Mouse (Mus musculus) forebrain, embryonic 13.5 days (tissue): ENCODE data around the gene Acap1. TPM values are rescaled to one million over a fixed set of nuclear protein-coding genes. Genes with fewer than 3 reads are reported as not detected.
"Not testable (repeated sequence)": the region's sequence is repeated elsewhere in the genome, so short reads cannot be mapped to it uniquely, and the experiment has no call there.

Experiments used
- ATAC-seq: fragments of 200-750 bp; cut with Nextera tagmentation; 2 replicates; pipeline ENCODE4 v1.8.0; 2017
- H3K27ac ChIP-seq: fragments of 300-500 bp; sonication (generic); 2 replicates; pipeline ENCODE4 v1.5.1; 2015; ENCODE audit warnings: inconsistent platforms, mild to moderate bottlenecking, moderate library complexity
- H3K27me3 ChIP-seq: fragments of 300-500 bp; sonication (generic); 2 replicates; pipeline ENCODE4 v1.6.1; 2015; ENCODE audit warnings: mild to moderate bottlenecking, inconsistent platforms
- H3K36me3 ChIP-seq: fragments of 300-500 bp; sonication (generic); 2 replicates; pipeline ENCODE4 v1.6.1; 2015; ENCODE audit warnings: mild to moderate bottlenecking, inconsistent platforms; ENCODE audit not compliant: poor library complexity, severe bottlenecking
- H3K4me1 ChIP-seq: fragments of 300-500 bp; sonication (generic); 2 replicates; pipeline ENCODE4 v1.6.1; 2015; ENCODE audit warnings: inconsistent platforms
- H3K4me2 ChIP-seq: fragments of 300-500 bp; sonication (generic); 2 replicates; pipeline ENCODE4 v1.6.1; 2015; ENCODE audit warnings: inconsistent platforms, mild to moderate bottlenecking, moderate library complexity
- H3K4me3 ChIP-seq: fragments of 300-500 bp; sonication (generic); 2 replicates; pipeline ENCODE4 v1.5.1; 2015; ENCODE audit warnings: mild to moderate bottlenecking, inconsistent platforms
- H3K9ac ChIP-seq: fragments of 300-500 bp; sonication (generic); 2 replicates; pipeline ENCODE4 v1.6.1; 2015; ENCODE audit warnings: mild to moderate bottlenecking, inconsistent platforms
- H3K9me3 ChIP-seq: fragments of 300-500 bp; sonication (generic); replicated peaks from 2 replicates; pipeline ENCODE4 v1.6.1; 2016; ENCODE audit warnings: inconsistent platforms
- WGBS: fragments of 180-500 bp; shearing (Covaris S2); methylation state at CpG from one replicate; pipeline ENCODE4 v1.1.7; 2015; 5-methylcytosine and 5-hydroxymethylcytosine counted together
- polyA plus RNA-seq: library from polyadenylated mRNA; unstranded; fragments of >200 nt; fragmentation: Nextera tagmentation; extraction: Ambion mirVana; gene quantifications from 2 replicates; pipeline ENCODE4 v1.2.1, GENCODE M21; 2015

Gene Acap1
- polyA plus RNA-seq, 1 experiment from 2014 or later, result 0.28 TPM

GRCm38 (mm10) chr11:69878399-69878798, 16.9 kb downstream of the Acap1 start:
- peaks cover 26% of the 10 kb centered on the region for H3K4me1 ChIP-seq
- no peak overlapping the region for H3K4me2 ChIP-seq
- H3K27me3 ChIP-seq, result peaks cover 39% of the 10 kb centered on the region
- no peak overlapping the region for H3K9ac ChIP-seq
- WGBS, result 88% methylated on average over 3 of the region's 3 CpGs
- no peaks in the 10 kb centered on the region for H3K36me3 ChIP-seq
- H3K9me3 ChIP-seq, result no peaks in the 10 kb centered on the region
- no peak for ATAC-seq
- no peak overlapping the region for H3K27ac ChIP-seq
- no peak overlapping the region for H3K4me3 ChIP-seq

GRCm38 (mm10) chr11:69877878-69878277, 17.5 kb downstream of the Acap1 start, which contains the start of gene Tmem95:
Tmem95 (minus strand) TSS chr11:69878018.
- H3K4me1 ChIP-seq, result peaks cover 26% of the 10 kb centered on the region

GRCm38 (mm10) chr11:69876867-69877266, 18.5 kb downstream of the Acap1 start:
- H3K4me2 ChIP-seq, result peak overlapping the region; percentile 48
- peak overlapping the region; percentile 17 for H3K4me3 ChIP-seq
- peaks cover 26% of the 10 kb centered on the region for H3K4me1 ChIP-seq
- 2% methylated on average over 12 of the region's 12 CpGs for WGBS
- H3K9me3 ChIP-seq, result no peaks in the 10 kb centered on the region
- H3K36me3 ChIP-seq, result no peaks in the 10 kb centered on the region
- 0 out of 2 replicates have a peak overlapping the region, but pooled peaks have one; percentile 37 for H3K9ac ChIP-seq
- H3K27me3 ChIP-seq, result peaks cover 29% of the 10 kb centered on the region
- ATAC-seq, result peak; percentile 52; the same call in 1 of the 2 replicates
- no peak overlapping the region; the same call in 1 of the 2 replicates for H3K27ac ChIP-seq

More at GRCm38 (mm10) chr11:69877878-69878277, 17.5 kb downstream of the Acap1 start, which contains the start of gene Tmem95:
- Histone ChIP-seq H3K36me3 (no peaks in the 10 kb centered on the region), H3K27ac (no peak within 1 kb of the TSS; the same call in 1 of the 2 replicates), H3K4me2 (peak within 1 kb of the TSS; percentile 48), H3K9me3 (no peaks in the 10 kb centered on the region), H3K4me3 (peak within 1 kb of the TSS; percentile 17), H3K9ac (0 out of 2 replicates have a peak within 1 kb of the TSS, but pooled peaks have one; percentile 37), H3K27me3 (peaks cover 39% of the 10 kb centered on the region)
- WGBS, result 87% methylated on average over 11 of the region's 11 CpGs
- ATAC-seq, result no peak

GRCm38 (mm10) chr11:69876186-69876585, 19.2 kb downstream of the Acap1 start:
- H3K4me2 ChIP-seq, result no peak overlapping the region
- no peaks in the 10 kb centered on the region for H3K36me3 ChIP-seq
- H3K9me3 ChIP-seq, result no peaks in the 10 kb centered on the region
- H3K4me3 ChIP-seq, result no peak overlapping the region
- H3K27ac ChIP-seq, result no peak overlapping the region
- peaks cover 22% of the 10 kb centered on the region for H3K27me3 ChIP-seq
- no peak overlapping the region for H3K9ac ChIP-seq
- WGBS, result 74% methylated on average over 7 of the region's 7 CpGs
- no peak for ATAC-seq
- H3K4me1 ChIP-seq, result peaks cover 19% of the 10 kb centered on the region

- no peak for ATAC-seq
- Histone ChIP-seq H3K4me3 (no peak overlapping the region), H3K36me3 (no peaks in the 10 kb centered on the region), H3K4me1 (peaks cover 6% of the 10 kb centered on the region; the same call in 1 of the 2 replicates), H3K9me3 (no peaks in the 10 kb centered on the region), H3K9ac (no peak overlapping the region), H3K27ac (no peak overlapping the region), H3K4me2 (no peak overlapping the region), H3K27me3 (no peaks in the 10 kb centered on the region)
- WGBS, result 80% methylated on average over 4 of the region's 4 CpGs
Measured at GRCm38 (mm10) chr11:69872451-69872850, 22.9 kb downstream of the Acap1 start.

GRCm38 (mm10) chr11:69871822-69872221, 23.5 kb downstream of the Acap1 start:
- no peaks in the 10 kb centered on the region for H3K27me3 ChIP-seq
- no peak overlapping the region for H3K9ac ChIP-seq
- WGBS, result 92% methylated on average over 7 of the region's 7 CpGs
- no peak overlapping the region for H3K27ac ChIP-seq
- ATAC-seq, result no peak
- H3K9me3 ChIP-seq, result no peaks in the 10 kb centered on the region
- no peaks in the 10 kb centered on the region for H3K36me3 ChIP-seq
- H3K4me2 ChIP-seq, result no peak overlapping the region
- no peak overlapping the region; the same call in 1 of the 2 replicates for H3K4me3 ChIP-seq
- no peaks in the 10 kb centered on the region for H3K4me1 ChIP-seq

GRCm38 (mm10) chr11:69870289-69871069, 24.9 kb downstream of the Acap1 start:
- no peak overlapping the region for H3K4me3 ChIP-seq
- no peak for ATAC-seq
- 95% methylated on average over 2 of the region's 2 CpGs for WGBS
- H3K27ac ChIP-seq, result no peak overlapping the region
- no peaks in the 10 kb centered on the region for H3K4me1 ChIP-seq
- no peak overlapping the region for H3K9ac ChIP-seq
- no peaks in the 10 kb centered on the region for H3K27me3 ChIP-seq
- no peaks in the 10 kb centered on the region for H3K9me3 ChIP-seq
- no peaks in the 10 kb centered on the region for H3K36me3 ChIP-seq
- H3K4me2 ChIP-seq, result no peak overlapping the region

- no peaks in the 10 kb centered on the region for H3K9me3 ChIP-seq
- H3K4me3 ChIP-seq, result no peak overlapping the region
- no peak overlapping the region for H3K9ac ChIP-seq
- H3K4me2 ChIP-seq, result no peak overlapping the region
- H3K27ac ChIP-seq, result no peak overlapping the region
- ATAC-seq, result no peak
- H3K27me3 ChIP-seq, result no peaks in the 10 kb centered on the region
- 71% methylated on average over 9 of the region's 9 CpGs for WGBS
- no peaks in the 10 kb centered on the region for H3K4me1 ChIP-seq
- H3K36me3 ChIP-seq, result no peaks in the 10 kb centered on the region
Measured at GRCm38 (mm10) chr11:69867335-69867734, 28.0 kb downstream of the Acap1 start.

GRCm38 (mm10) chr11:69865561-69865960, 29.8 kb downstream of the Acap1 start:
- Histone ChIP-seq H3K4me2 (no peak overlapping the region), H3K4me3 (no peak overlapping the region), H3K36me3 (no peaks in the 10 kb centered on the region), H3K4me1 (no peaks in the 10 kb centered on the region), H3K9me3 (no peaks in the 10 kb centered on the region), H3K27me3 (no peaks in the 10 kb centered on the region), H3K27ac (no peak overlapping the region), H3K9ac (no peak overlapping the region)
- WGBS, result 84% methylated on average over 9 of the region's 9 CpGs
- ATAC-seq, result no peak

GRCm38 (mm10) chr11:69864138-69864860, 31.0 kb downstream of the Acap1 start:
- Histone ChIP-seq H3K4me3 (no peak overlapping the region), H3K27ac (no peak overlapping the region), H3K4me2 (no peak overlapping the region), H3K36me3 (no peaks in the 10 kb centered on the region), H3K4me1 (no peaks in the 10 kb centered on the region), H3K27me3 (peaks cover 8% of the 10 kb centered on the region), H3K9ac (no peak overlapping the region), H3K9me3 (no peaks in the 10 kb centered on the region)
- WGBS, result 58% methylated on average over 8 of the region's 8 CpGs
- ATAC-seq, result no peak

GRCm38 (mm10) chr11:69863729-69864128, 31.6 kb downstream of the Acap1 start:
- not testable (repeated sequence) for H3K27ac ChIP-seq, H3K9me3 ChIP-seq, H3K4me2 ChIP-seq, H3K4me3 ChIP-seq, ATAC-seq, H3K4me1 ChIP-seq, H3K9ac ChIP-seq, H3K36me3 ChIP-seq
- H3K27me3 ChIP-seq, result peaks cover 13% of the 10 kb centered on the region
- 87% methylated on average over 3 of the region's 3 CpGs for WGBS
